Mouse (Mus musculus): ENCODE measurements around the gene Zfp882.

DNA sequence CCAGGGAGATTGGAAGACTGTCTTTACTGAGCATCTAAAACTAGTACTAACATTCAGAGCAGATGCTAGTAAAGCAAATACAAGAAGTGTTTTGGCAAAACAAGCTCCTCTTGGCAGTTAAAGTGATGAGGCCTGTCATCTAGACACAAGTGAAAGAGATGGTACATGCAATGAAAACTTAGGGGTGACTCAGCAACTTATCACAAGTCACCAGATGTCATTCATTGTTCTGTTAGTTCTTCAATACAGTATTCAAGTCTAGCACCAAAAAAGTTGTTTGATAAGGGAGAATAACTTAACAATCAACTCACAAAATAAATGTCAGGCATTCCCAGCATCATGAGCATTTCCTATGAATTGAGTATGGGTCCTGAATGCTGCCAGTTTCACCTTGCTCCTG, 19.4 kb downstream of the Zfp882 start:
- TF ChIP-seq ZKSCAN1 (IDR thresholded peaks at IDR 0.05; ENCODE audit: low read depth, low read length) (no peak), GATA1 (IDR thresholded peaks at IDR 0.05; ENCODE audit: low read depth, low read length) (peak; percentile 78), MEF2A (IDR thresholded peaks at IDR 0.05; ENCODE audit: extremely low read depth, insufficient replicate concordance, low read depth, low read length, poor library complexity, severe bottlenecking) (no peak), USF1 (IDR thresholded peaks at IDR 0.05; ENCODE audit: low read depth, low read length) (no peak), CHD1 (IDR thresholded peaks at IDR 0.05; ENCODE audit: low read depth, low read length) (no peak), CTCF (IDR thresholded peaks at IDR 0.05 in 2 of 3, conservative IDR thresholded peaks at IDR 0.05 in 1 of 3; ENCODE audit: control insufficient read depth in 1 of 3, insufficient read depth in 1 of 3, low read depth in 2 of 3, low read length in 3 of 3, poor library complexity in 1 of 3, severe bottlenecking in 1 of 3) (no peak), MAZ (IDR thresholded peaks at IDR 0.05; ENCODE audit: low read depth, low read length) (no peak), POLR2A (IDR thresholded peaks at IDR 0.05; ENCODE audit: control insufficient read depth in 1 of 2, insufficient read depth in 1 of 2, low read depth in 1 of 2, low read length in 2 of 2, poor library complexity in 1 of 2) (no peak), EP300 (IDR thresholded peaks at IDR 0.05; ENCODE audit: low read depth in 1 of 2, low read length in 2 of 2) (peak; percentile 83 to 89), NELFE (IDR thresholded peaks at IDR 0.05; ENCODE audit: low read depth, low read length) (no peak), SMC3 (IDR thresholded peaks at IDR 0.05; ENCODE audit: low read depth, low read length) (no peak), NRF1 (IDR thresholded peaks at IDR 0.05; ENCODE audit: insufficient read depth, low read depth, low read length, poor library complexity, severe bottlenecking) (no peak), ZC3H11A (IDR thresholded peaks at IDR 0.05; ENCODE audit: low read depth, low read length) (no peak), RAD21 (IDR thresholded peaks at IDR 0.05; ENCODE audit: low read depth, low read length) (no peak)

Measured in MEL (cell line).